In genomic region chr3:69535941-69536647, GRCm38 (mm10) we compare ENCODE assay signal across 9 mouse cellular contexts.
DNase-seq lines count a peak whose midpoint lies in the region; ATAC-seq lines count a peak whose summit lies in the region.
"Had no signal": no experiment of that assay in that cellular context is flagged by ENCODE, and none has a peak within 500 bp of the region (broad histone marks: within the 10 kb centered on the region; RNA-seq: fewer than 3 reads in every experiment).

No protein-coding gene starts in this region.

- peak; percentile 60 for DNase-seq in left cerebral cortex, postnatal 4 days
- DNase-seq in left cerebral cortex, adult 18-20 months (ENCODE audit: low spot score in 2 of 2) = no peak
- DNase-seq in embryo, embryonic 11 days = peak; percentile 68
- DNase-seq in hindbrain, embryonic 14.5 days (ENCODE audit: low spot score) = peak; percentile 62
- peak; percentile 68 for DNase-seq in neural tube, embryonic 11.5 days (ENCODE audit: low spot score)
- no peak for DNase-seq in urinary bladder, postnatal 14 days (ENCODE audit: low spot score)
- DNase-seq in kidney, postnatal 10 days = no peak
- DNase-seq: kidney, adult 11 months had no signal

- H3K9me3 ChIP-seq in hindbrain, embryonic 14.5 days (ENCODE audit: control insufficient read depth, low read length) = no peaks in the 10 kb centered on the region
- no peaks in the 10 kb centered on the region for H3K9me3 ChIP-seq in neural tube, embryonic 11.5 days (ENCODE audit: control insufficient read depth, low read length)

- no peak overlapping the region for H3K4me3 ChIP-seq in hindbrain, embryonic 14.5 days (replicated peaks; ENCODE audit: low read length)
- H3K4me3 ChIP-seq in neural tube, embryonic 11.5 days (ENCODE audit: low read depth, low read length) = no peak overlapping the region

- peaks cover 36% of the 10 kb centered on the region for H3K4me1 ChIP-seq in hindbrain, embryonic 14.5 days (replicated peaks; ENCODE audit: control insufficient read depth, insufficient read depth, low read length)
- peaks cover 5% of the 10 kb centered on the region for H3K4me1 ChIP-seq in neural tube, embryonic 11.5 days (ENCODE audit: control insufficient read depth, insufficient read depth, low read length)

- H3K27me3 ChIP-seq in hindbrain, embryonic 14.5 days (ENCODE audit: control insufficient read depth, insufficient read depth, low read length) = no peaks in the 10 kb centered on the region
- H3K27me3 ChIP-seq in neural tube, embryonic 11.5 days (ENCODE audit: control insufficient read depth, insufficient read depth, low read length) = no peaks in the 10 kb centered on the region

- intact Hi-C loops in left cerebral cortex, postnatal 4 days (cut with DNase I) = no loop called here

- no peaks in the 10 kb centered on the region for H3K36me3 ChIP-seq in hindbrain, embryonic 14.5 days (replicated peaks; ENCODE audit: control insufficient read depth, insufficient read depth)
- H3K36me3 ChIP-seq in neural tube, embryonic 11.5 days (ENCODE audit: control insufficient read depth, insufficient read depth, low read length) = no peaks in the 10 kb centered on the region

- peak overlapping the region; percentile 51 for H3K27ac ChIP-seq in hindbrain, embryonic 14.5 days
- H3K27ac ChIP-seq in neural tube, embryonic 11.5 days (ENCODE audit: low read depth, low read length) = no peak overlapping the region

- H3K4me2 ChIP-seq in hindbrain, embryonic 14.5 days (replicated peaks) = peak overlapping the region; percentile 27; the same call in 1 of the 2 replicates
- no peak overlapping the region for H3K4me2 ChIP-seq in neural tube, embryonic 11.5 days (ENCODE audit: low read depth)

- ATAC-seq in hindbrain, embryonic 14.5 days (ENCODE audit: low FRiP score) = peak; percentile 62
- peak; percentile 60 for ATAC-seq in neural tube, embryonic 11.5 days (ENCODE audit: insufficient read depth, low FRiP score, low TSS enrichment)
- no peak for ATAC-seq in inflammation-experienced regulatory T-cells, adult 6 months

- no peak overlapping the region for H3K9ac ChIP-seq in hindbrain, embryonic 14.5 days
- H3K9ac ChIP-seq in neural tube, embryonic 11.5 days (ENCODE audit: low read length) = no peak overlapping the region

- 34% methylated on average over 25 of the region's 25 CpGs for WGBS in hindbrain, embryonic 14.5 days
- 36% methylated on average over 25 of the region's 25 CpGs for WGBS in neural tube, embryonic 11.5 days

Comparison
In these comparisons a context has a peak if more than half of its experiments do, and no peak if none do; other contexts are left out.
1. DNase-seq: peak in left cerebral cortex, postnatal 4 days (single experiment), embryo, embryonic 11 days (single experiment), hindbrain, embryonic 14.5 days (single experiment) and neural tube, embryonic 11.5 days (single experiment); none in left cerebral cortex, adult 18-20 months (0 of 2), urinary bladder, postnatal 14 days (single experiment) and kidney, postnatal 10 days (single experiment).